Mouse (Mus musculus): ENCODE data around the gene Aqp2. TPM values are rescaled to one million over a fixed set of nuclear protein-coding genes. Genes with fewer than 3 reads are reported as not detected.

Gene Aqp2
- total RNA-seq, 1 experiment from 2014 or later = 1.4 TPM

- DNase-seq = no peak
Measured at GRCm38 (mm10) chr15:99619821-99620220, 41.0 kb downstream of the Aqp2 start.

- no peak for DNase-seq
Measured at GRCm38 (mm10) chr15:99622063-99622462, 43.2 kb downstream of the Aqp2 start.

GRCm38 (mm10) chr15:99631618-99632017, 52.8 kb downstream of the Aqp2 start:
- no peak for DNase-seq

Other genes starting within 250 kb of the Aqp2 start
- gene Fmnl3, start 208.6 kb upstream of the Aqp2 start, total RNA-seq (2021) = 21.3 and 31.3 TPM in 2 replicates
- gene Tmbim6, start 186.2 kb upstream of the Aqp2 start, total RNA-seq (2021) = 571 and 598 TPM in 2 replicates
- 25.6 and 29.0 TPM in 2 replicates for gene Nckap5l, start 121.3 kb upstream of the Aqp2 start, total RNA-seq (2021)
- gene Bcdin3d, start 104.3 kb upstream of the Aqp2 start, total RNA-seq (2021) = 3.9 and 6.8 TPM in 2 replicates
- gene Faim2, start 50.9 kb upstream of the Aqp2 start, total RNA-seq (2021) = 16.3 and 17.2 TPM in 2 replicates
- 2.1 and 2.3 TPM in 2 replicates for gene Aqp5, start 11.7 kb downstream of the Aqp2 start, total RNA-seq (2021)
- gene Aqp6, start 22.3 kb downstream of the Aqp2 start, total RNA-seq (2021) = not detected in 2 replicates
- 25.3 and 28.5 TPM in 2 replicates for gene Racgap1, start 72.6 kb downstream of the Aqp2 start, total RNA-seq (2021)
- gene Asic1, start 91.3 kb downstream of the Aqp2 start, total RNA-seq (2021) = 0.70 and 0.75 TPM in 2 replicates
- 40.0 and 57.6 TPM in 2 replicates for gene Smarcd1, start 123.1 kb downstream of the Aqp2 start, total RNA-seq (2021)
- gene Gm17349, start 126.4 kb downstream of the Aqp2 start, total RNA-seq (2021) = 17.6 and 18.1 TPM in 2 replicates
- 1,539 and 1,562 TPM in 2 replicates for gene Gpd1, start 138.5 kb downstream of the Aqp2 start, total RNA-seq (2021)
- 177 and 199 TPM in 2 replicates for gene Cox14, start 146.6 kb downstream of the Aqp2 start, total RNA-seq (2021)
- 40.9 and 42.7 TPM in 2 replicates for gene Cers5, start 193.8 kb downstream of the Aqp2 start, total RNA-seq (2021)

Measured in adrenal gland, postnatal 14 days (tissue).